Mouse (Mus musculus): ENCODE results near the gene Actr2. TPM values are rescaled to one million over a fixed set of nuclear protein-coding genes. Genes with fewer than 3 reads are reported as not detected.
A peak's percentile ranks its signal among the peaks of the same experiment; 100 is the strongest.
"Not testable (repeated sequence)": the region's sequence is repeated elsewhere in the genome, so short reads cannot be mapped to it uniquely, and the experiment has no call there.

The Actr2 gene
- polyA plus RNA-seq, 1 experiment from 2014 or later: 152 TPM

GRCm38 (mm10) chr11:20140286-20140685 is 27.6 kb upstream of the Actr2 start:
- in situ Hi-C loops (cut with MboI; ENCODE audit: low pct_unique_long_range_greater_than_20kb): loop anchor here (25.0 kb wide), 1 partner anchor 122 kb away; no protein-coding TSS in a partner anchor
- DNase-seq (ENCODE audit: low read depth, low spot score): no peak
- POLR2A ChIA-PET: no interaction called here
- ATAC-seq: no peak
- no peak for TF ChIP-seq CTCF (IDR thresholded peaks at IDR 0.05)
- CTCF ChIA-PET: no interaction called here
- H3K27me3 ChIP-seq: no peaks in the 10 kb centered on the region

- no peak for ATAC-seq
- H3K27me3 ChIP-seq: no peaks in the 10 kb centered on the region
- ChIA-PET POLR2A (no interaction called here), CTCF (interaction anchor here (1.6 kb wide), 1 partner anchor 8 kb away, joined by 3 read pairs; no protein-coding TSS in a partner anchor)
- in situ Hi-C loops (cut with MboI; ENCODE audit: low pct_unique_long_range_greater_than_20kb): loop anchor here (5.0 to 25.0 kb wide), 2 partner anchors 123 to 258 kb away; no protein-coding TSS in a partner anchor
- TF ChIP-seq CTCF (IDR thresholded peaks at IDR 0.05): no peak
- DNase-seq (ENCODE audit: low read depth, low spot score): no peak
These were observed 27.0 kb upstream of the Actr2 start for GRCm38 (mm10) chr11:20139711-20140110.

- no peak for ATAC-seq
These were observed 25.9 kb upstream of the Actr2 start for GRCm38 (mm10) chr11:20138498-20139208.

GRCm38 (mm10) chr11:20137872-20138271 is 25.2 kb upstream of the Actr2 start:
- no peaks in the 10 kb centered on the region for H3K27me3 ChIP-seq
- POLR2A ChIA-PET: no interaction called here
- in situ Hi-C loops (cut with MboI; ENCODE audit: low pct_unique_long_range_greater_than_20kb): loop anchor here (5.0 to 25.0 kb wide), 2 partner anchors 124 to 259 kb away; no protein-coding TSS in a partner anchor
- CTCF ChIA-PET: no interaction called here
- TF ChIP-seq CTCF (IDR thresholded peaks at IDR 0.05): no peak
- ATAC-seq (no peak), DNase-seq (ENCODE audit: low read depth, low spot score) (no peak)

More at GRCm38 (mm10) chr11:20138498-20139208, 25.9 kb upstream of the Actr2 start:
- TF ChIP-seq CTCF (IDR thresholded peaks at IDR 0.05): no peak
- POLR2A ChIA-PET: no interaction called here
- no peak for DNase-seq (ENCODE audit: low read depth, low spot score)
- CTCF ChIA-PET: interaction anchor here (1.6 kb wide), 1 partner anchor 9 kb away, joined by 3 read pairs; no protein-coding TSS in a partner anchor
- H3K27me3 ChIP-seq: no peaks in the 10 kb centered on the region
- in situ Hi-C loops (cut with MboI; ENCODE audit: low pct_unique_long_range_greater_than_20kb): loop anchor here (5.0 to 25.0 kb wide), 2 partner anchors 124 to 259 kb away; no protein-coding TSS in a partner anchor

GRCm38 (mm10) chr11:20136314-20136713 is 23.6 kb upstream of the Actr2 start:
- in situ Hi-C loops (cut with MboI; ENCODE audit: low pct_unique_long_range_greater_than_20kb): loop anchor here (5.0 to 25.0 kb wide), 2 partner anchors 126 to 261 kb away; no protein-coding TSS in a partner anchor
- DNase-seq (ENCODE audit: low read depth, low spot score): no peak
- ChIA-PET CTCF (no interaction called here), POLR2A (no interaction called here)
- TF ChIP-seq CTCF (IDR thresholded peaks at IDR 0.05): no peak
- H3K27me3 ChIP-seq: no peaks in the 10 kb centered on the region
- no peak for ATAC-seq

- POLR2A ChIA-PET; DNase-seq (ENCODE audit: low read depth, low spot score); ATAC-seq; CTCF ChIA-PET; H3K27me3 ChIP-seq: not testable (repeated sequence)
- in situ Hi-C loops (cut with MboI; ENCODE audit: low pct_unique_long_range_greater_than_20kb): loop anchor here (5.0 to 25.0 kb wide), 2 partner anchors 127 to 262 kb away; no protein-coding TSS in a partner anchor
These were observed 22.2 kb upstream of the Actr2 start for GRCm38 (mm10) chr11:20134869-20135268.

- ATAC-seq (no peak), DNase-seq (ENCODE audit: low read depth, low spot score) (no peak)
- ChIA-PET POLR2A (no interaction called here), CTCF (interaction anchor here (1.4 kb wide), 1 partner anchor 80 kb away, joined by 6 read pairs; no protein-coding TSS in a partner anchor)
- TF ChIP-seq CTCF (IDR thresholded peaks at IDR 0.05): no peak
- H3K27me3 ChIP-seq: no peaks in the 10 kb centered on the region
- in situ Hi-C loops (cut with MboI; ENCODE audit: low pct_unique_long_range_greater_than_20kb): loop anchor here (25.0 kb wide), 1 partner anchor 129 kb away; no protein-coding TSS in a partner anchor
These were observed 21.0 kb upstream of the Actr2 start for GRCm38 (mm10) chr11:20133721-20134120.

- peak; percentile 89 for ATAC-seq
These were observed 20.3 kb upstream of the Actr2 start for GRCm38 (mm10) chr11:20132955-20133562.

GRCm38 (mm10) chr11:20126673-20127516 is 14.2 kb upstream of the Actr2 start:
- no peak for TF ChIP-seq CTCF (IDR thresholded peaks at IDR 0.05)

More at GRCm38 (mm10) chr11:20132955-20133562, 20.3 kb upstream of the Actr2 start:
- no peaks in the 10 kb centered on the region for H3K27me3 ChIP-seq
- CTCF ChIA-PET: interaction anchor here (0.9 to 1.4 kb wide), 3 partner anchors 32 to 264 kb away, joined by 3 to 6 read pairs (median 3); no protein-coding TSS in a partner anchor
- TF ChIP-seq CTCF (IDR thresholded peaks at IDR 0.05): peak; percentile 93
- DNase-seq (ENCODE audit: low read depth, low spot score): peak; percentile 42
- POLR2A ChIA-PET: interaction anchor here (0.7 kb wide), 1 partner anchor 17 kb away, joined by 4 read pairs; no protein-coding TSS in a partner anchor
- in situ Hi-C loops (cut with MboI; ENCODE audit: low pct_unique_long_range_greater_than_20kb): loop anchor here (25.0 kb wide), 1 partner anchor 129 kb away; no protein-coding TSS in a partner anchor

GRCm38 (mm10) chr11:20125423-20125822 is 12.7 kb upstream of the Actr2 start:
- in situ Hi-C loops (cut with MboI; ENCODE audit: low pct_unique_long_range_greater_than_20kb): loop anchor here (25.0 kb wide), 1 partner anchor 137 kb away; no protein-coding TSS in a partner anchor
- POLR2A ChIA-PET: no interaction called here
- ATAC-seq (no peak), DNase-seq (ENCODE audit: low read depth, low spot score) (no peak)
- peaks cover 3% of the 10 kb centered on the region for H3K27me3 ChIP-seq
- TF ChIP-seq CTCF (IDR thresholded peaks at IDR 0.05): no peak
- CTCF ChIA-PET: no interaction called here

More at GRCm38 (mm10) chr11:20126673-20127516, 14.2 kb upstream of the Actr2 start:
- no peak for ATAC-seq
- no peak for DNase-seq (ENCODE audit: low read depth, low spot score)
- POLR2A ChIA-PET: no interaction called here
- in situ Hi-C loops (cut with MboI; ENCODE audit: low pct_unique_long_range_greater_than_20kb): loop anchor here (25.0 kb wide), 1 partner anchor 135 kb away; no protein-coding TSS in a partner anchor
- CTCF ChIA-PET: no interaction called here
- peaks cover 3% of the 10 kb centered on the region for H3K27me3 ChIP-seq

Data from Patski (cell line).